Mouse (Mus musculus) testis, adult 2 months (tissue): ENCODE measurements around the gene Aes.

Experiments
- CTCF ChIP-seq: fragments of 200-500 bp; IDR thresholded peaks from 2 replicates; pipeline ENCODE4 v1.5.1; 2012; ENCODE audit warnings: low read depth, mild to moderate bottlenecking, inconsistent platforms, low read length, moderate library complexity; ENCODE audit not compliant: control insufficient read depth, insufficient read depth, insufficient replicate concordance
- POLR2A ChIP-seq: fragments of 200-500 bp; IDR thresholded peaks from 2 replicates; pipeline ENCODE4 v1.6.1; 2012; ENCODE audit warnings: low read depth, mild to moderate bottlenecking, inconsistent platforms, low read length, moderate library complexity; ENCODE audit not compliant: control insufficient read depth

DNA sequence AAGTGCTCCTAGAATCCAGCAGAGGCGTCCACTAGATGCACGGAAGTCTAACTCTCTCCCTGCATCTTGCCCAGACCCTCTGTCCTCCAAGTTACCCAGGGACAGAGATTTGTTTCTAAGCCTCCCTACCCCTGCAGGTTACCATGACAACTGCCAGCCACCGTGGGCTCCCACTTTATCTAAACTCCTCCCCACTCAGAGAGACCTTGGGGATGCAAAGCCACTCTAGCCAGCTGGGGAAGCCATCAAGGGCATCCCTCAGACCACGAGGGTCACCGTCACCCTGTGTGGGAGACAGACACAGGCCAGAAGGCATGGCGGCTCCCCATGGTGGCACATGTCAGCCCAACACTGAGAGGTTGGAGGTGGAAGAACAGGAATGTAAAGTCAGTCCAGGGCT lies 24.1 kb downstream of the Aes start:
- TF ChIP-seq CTCF (no peak), POLR2A (no peak)
